Mouse (Mus musculus): ENCODE results near the gene Tns3.
A peak's percentile ranks its signal among the peaks of the same experiment; 100 is the strongest.
"Not testable (repeated sequence)": the region's sequence is repeated elsewhere in the genome, so short reads cannot be mapped to it uniquely, and the experiment has no call there.

Gene Tns3

GRCm38 (mm10) chr11:8622668-8623067, 41.7 kb downstream of the Tns3 start:
- DNase-seq (ENCODE audit: low spot score in 2 of 2) = no peak

- not testable (repeated sequence) for DNase-seq (ENCODE audit: low spot score in 2 of 2)
These were observed 45.2 kb downstream of the Tns3 start for GRCm38 (mm10) chr11:8619111-8619510.

- no peak for DNase-seq (ENCODE audit: low spot score in 2 of 2)
These were observed 46.0 kb downstream of the Tns3 start for GRCm38 (mm10) chr11:8618301-8618700.

- DNase-seq (ENCODE audit: low spot score in 2 of 2) = no peak
These were observed 48.9 kb downstream of the Tns3 start for GRCm38 (mm10) chr11:8615436-8615835.

- no peak for DNase-seq (ENCODE audit: low spot score in 2 of 2)
These were observed 53.9 kb downstream of the Tns3 start for GRCm38 (mm10) chr11:8610456-8610855.

- DNase-seq (ENCODE audit: low spot score in 2 of 2) = no peak
These were observed 54.5 kb downstream of the Tns3 start for GRCm38 (mm10) chr11:8609873-8610272.

- no peak for DNase-seq (ENCODE audit: low spot score in 2 of 2)
These were observed 57.2 kb downstream of the Tns3 start for GRCm38 (mm10) chr11:8607123-8607522.

- no peak for DNase-seq (ENCODE audit: low spot score in 2 of 2)
These were observed 59.4 kb downstream of the Tns3 start for GRCm38 (mm10) chr11:8604789-8605569.

- no peak for DNase-seq (ENCODE audit: low spot score in 2 of 2)
These were observed 61.7 kb downstream of the Tns3 start for GRCm38 (mm10) chr11:8602606-8603005.

- DNase-seq (ENCODE audit: low spot score in 2 of 2) = no peak
These were observed 62.9 kb downstream of the Tns3 start for GRCm38 (mm10) chr11:8601411-8601821.

GRCm38 (mm10) chr11:8595642-8596041, 68.7 kb downstream of the Tns3 start:
- no peak for DNase-seq (ENCODE audit: low spot score in 2 of 2)

GRCm38 (mm10) chr11:8593172-8593571, 71.2 kb downstream of the Tns3 start:
- no peak for DNase-seq (ENCODE audit: low spot score in 2 of 2)

GRCm38 (mm10) chr11:8591271-8591670, 73.1 kb downstream of the Tns3 start:
- DNase-seq (ENCODE audit: low spot score in 2 of 2) = no peak

GRCm38 (mm10) chr11:8589226-8589905, 75.0 kb downstream of the Tns3 start:
- peak; percentile 48 to 54 for DNase-seq (ENCODE audit: low spot score in 2 of 2)

GRCm38 (mm10) chr11:8587941-8588340, 76.4 kb downstream of the Tns3 start:
- DNase-seq (ENCODE audit: low spot score in 2 of 2) = no peak

GRCm38 (mm10) chr11:8586996-8587644, 77.2 kb downstream of the Tns3 start:
- DNase-seq (ENCODE audit: low spot score in 2 of 2) = no peak

GRCm38 (mm10) chr11:8586374-8586773, 78.0 kb downstream of the Tns3 start:
- no peak for DNase-seq (ENCODE audit: low spot score in 2 of 2)

GRCm38 (mm10) chr11:8585686-8586085, 78.6 kb downstream of the Tns3 start:
- no peak for DNase-seq (ENCODE audit: low spot score in 2 of 2)

- no peak for DNase-seq (ENCODE audit: low spot score in 2 of 2)
These were observed 79.4 kb downstream of the Tns3 start for GRCm38 (mm10) chr11:8584925-8585324.

- DNase-seq (ENCODE audit: low spot score in 2 of 2) = no peak
These were observed 80.0 kb downstream of the Tns3 start for GRCm38 (mm10) chr11:8584307-8584706.

- no peak for DNase-seq (ENCODE audit: low spot score in 2 of 2)
These were observed 81.2 kb downstream of the Tns3 start for GRCm38 (mm10) chr11:8583137-8583536.

GRCm38 (mm10) chr11:8582101-8582920, 82.0 kb downstream of the Tns3 start:
- peak; percentile 40 to 62 for DNase-seq (ENCODE audit: low spot score in 2 of 2)

Data from heart, adult 9 months (tissue).